Mouse (Mus musculus) left cerebral cortex, postnatal 36 days (tissue): ENCODE data around the gene Rbms2. TPM values are rescaled to one million over a fixed set of nuclear protein-coding genes. Genes with fewer than 3 reads are reported as not detected.

Source experiments
- DNase-seq, 2 experiments: peaks; one replicate each; pipeline ENCODE4 v3.0.0; 2021 to 2022; ENCODE audit warnings: low spot score in 2 of 2, mixed read lengths in 1 of 2
- intact Hi-C: fragments of 180-260 bp; cut with DNase I; formaldehyde crosslinking; loops from one replicate; pipeline ENCODE4 v1.15.1; 2025
- total RNA-seq, 2 experiments: library from RNA; stranded (reverse); gene quantifications; 2 replicates each; pipeline ENCODE4 v1.2.3; 2021

Gene Rbms2
- total RNA-seq, 2 experiments from 2014 or later, result 12.1 to 15.6 TPM

GRCm38 (mm10) chr10:128149592-128149991 lies 30.5 kb downstream of the Rbms2 start:
- intact Hi-C loops, result no loop called here

GRCm38 (mm10) chr10:128148789-128149365 lies 31.2 kb downstream of the Rbms2 start:
- intact Hi-C loops, result no loop called here
- no peak for DNase-seq

More at GRCm38 (mm10) chr10:128149592-128149991, 30.5 kb downstream of the Rbms2 start:
- no peak for DNase-seq

- DNase-seq, result no peak
- intact Hi-C loops, result no loop called here
Measured at GRCm38 (mm10) chr10:128144961-128145360, 35.1 kb downstream of the Rbms2 start.

- no peak for DNase-seq
- intact Hi-C loops, result no loop called here
Measured at GRCm38 (mm10) chr10:128143659-128144058, 36.4 kb downstream of the Rbms2 start.

GRCm38 (mm10) chr10:128142165-128142564 lies 37.9 kb downstream of the Rbms2 start:
- intact Hi-C loops, result no loop called here
- no peak for DNase-seq

- intact Hi-C loops, result loop anchor here (1.0 to 2.0 kb wide), 2 partner anchors 46 to 50 kb away; partner anchors contain the start of gene Baz2a
- no peak for DNase-seq
Measured at GRCm38 (mm10) chr10:128140236-128140952, 39.7 kb downstream of the Rbms2 start.

- DNase-seq, result no peak
- intact Hi-C loops, result no loop called here
Measured at GRCm38 (mm10) chr10:128135374-128135773, 44.7 kb downstream of the Rbms2 start.

GRCm38 (mm10) chr10:128133650-128134332 lies 46.3 kb downstream of the Rbms2 start:
- intact Hi-C loops, result loop anchor here (5.0 kb wide), 1 partner anchor 36 kb away; no protein-coding TSS in a partner anchor
- DNase-seq, result peak; percentile 72 to 75

GRCm38 (mm10) chr10:128131812-128132211 lies 48.3 kb downstream of the Rbms2 start:
- DNase-seq, result no peak
- intact Hi-C loops, result loop anchor here (5.0 kb wide), 1 partner anchor 35 kb away; no protein-coding TSS in a partner anchor

- intact Hi-C loops, result loop anchor here (5.0 kb wide), 1 partner anchor 34 kb away; no protein-coding TSS in a partner anchor
- DNase-seq, result no peak
Measured at GRCm38 (mm10) chr10:128131297-128131696, 48.8 kb downstream of the Rbms2 start.

- intact Hi-C loops, result no loop called here
- DNase-seq, result no peak
Measured at GRCm38 (mm10) chr10:128128143-128128542, 52.0 kb downstream of the Rbms2 start.

GRCm38 (mm10) chr10:128127497-128127896 lies 52.6 kb downstream of the Rbms2 start:
- DNase-seq, result no peak
- intact Hi-C loops, result no loop called here

GRCm38 (mm10) chr10:128125951-128126350 lies 54.1 kb downstream of the Rbms2 start:
- DNase-seq, result no peak
- intact Hi-C loops, result no loop called here

- no peak for DNase-seq
- intact Hi-C loops, result no loop called here
Measured at GRCm38 (mm10) chr10:128124831-128125230, 55.3 kb downstream of the Rbms2 start.

GRCm38 (mm10) chr10:128123833-128124232 lies 56.3 kb downstream of the Rbms2 start:
- no peak for DNase-seq
- intact Hi-C loops, result no loop called here

GRCm38 (mm10) chr10:128111227-128111626 lies 68.9 kb downstream of the Rbms2 start:
- intact Hi-C loops, result no loop called here
- no peak for DNase-seq

- intact Hi-C loops, result no loop called here
- DNase-seq, result no peak
Measured at GRCm38 (mm10) chr10:128110103-128110761, 69.9 kb downstream of the Rbms2 start.

- DNase-seq, result peak; percentile 53 to 54
- intact Hi-C loops, result loop anchor here (5.0 kb wide), 2 partner anchors 35 to 80 kb away; no protein-coding TSS in a partner anchor
Measured at GRCm38 (mm10) chr10:128097587-128097971, 82.5 kb downstream of the Rbms2 start.

- peak; percentile 87 to 89 for DNase-seq
- intact Hi-C loops, result loop anchor here (5.0 kb wide), 2 partner anchors 35 to 80 kb away; no protein-coding TSS in a partner anchor
Measured at GRCm38 (mm10) chr10:128096693-128097586, 83.2 kb downstream of the Rbms2 start.
